Mouse (Mus musculus) heart, embryonic 16.5 days (tissue): ENCODE data around the gene Clstn2. TPM values are rescaled to one million over a fixed set of nuclear protein-coding genes. Genes with fewer than 3 reads are reported as not detected.
A peak's percentile ranks its signal among the peaks of the same experiment; 100 is the strongest.

Experiments used
- ATAC-seq: fragments of 200-750 bp; cut with Nextera tagmentation; replicated peaks from 2 replicates; pipeline ENCODE4 v1.8.0; 2017; ENCODE audit warnings: moderate number of reproducible peaks; ENCODE audit not compliant: insufficient read depth, low FRiP score; ENCODE audit errors: extremely low read depth
- H3K27ac ChIP-seq: fragments of 300-500 bp; sonication (generic); 2 replicates; pipeline ENCODE4 v1.5.1; 2014; ENCODE audit warnings: mild to moderate bottlenecking, low read length, control low read depth, moderate library complexity
- H3K27me3 ChIP-seq: fragments of 300-500 bp; sonication (generic); 2 replicates; pipeline ENCODE4 v1.6.1; 2014; ENCODE audit warnings: low read length, mixed read lengths; ENCODE audit not compliant: control insufficient read depth, insufficient read depth
- H3K36me3 ChIP-seq: fragments of 300-500 bp; sonication (generic); 2 replicates; pipeline ENCODE4 v1.6.1; 2014; ENCODE audit not compliant: control insufficient read depth, insufficient read depth
- H3K4me1 ChIP-seq: fragments of 300-500 bp; sonication (generic); 2 replicates; pipeline ENCODE4 v1.6.1; 2014; ENCODE audit warnings: low read length, mixed read lengths; ENCODE audit not compliant: control insufficient read depth, insufficient read depth
- H3K4me2 ChIP-seq: fragments of 300-500 bp; sonication (generic); 2 replicates; pipeline ENCODE4 v1.6.1; 2014; ENCODE audit warnings: low read depth, mild to moderate bottlenecking, control low read depth, low read length
- H3K4me3 ChIP-seq: fragments of 300-500 bp; sonication (generic); 2 replicates; pipeline ENCODE4 v1.5.1; 2014; ENCODE audit warnings: mild to moderate bottlenecking, control low read depth, low read length
- H3K9ac ChIP-seq: fragments of 300-500 bp; sonication (generic); 2 replicates; pipeline ENCODE4 v1.6.1; 2014; ENCODE audit warnings: low read length, control low read depth
- H3K9me3 ChIP-seq: fragments of 300-500 bp; sonication (generic); replicated peaks from 2 replicates; pipeline ENCODE4 v1.6.1; 2016; ENCODE audit warnings: low read length; ENCODE audit not compliant: control insufficient read depth
- WGBS: fragments of 180-500 bp; shearing (Covaris S2); extraction: QIAGEN DNeasy Blood & Tissue Kit; methylation state at CpG from one replicate; pipeline ENCODE4 v1.1.7; 2014; 5-methylcytosine and 5-hydroxymethylcytosine counted together
- polyA plus RNA-seq: library from polyadenylated mRNA; unstranded; fragments of >200 nt; fragmentation: Nextera tagmentation; extraction: Ambion mirVana; gene quantifications from 2 replicates; pipeline ENCODE4 v1.2.1, GENCODE M21; 2015

The Clstn2 gene
- polyA plus RNA-seq, 1 experiment from 2014 or later: 0.35 TPM

DNA sequence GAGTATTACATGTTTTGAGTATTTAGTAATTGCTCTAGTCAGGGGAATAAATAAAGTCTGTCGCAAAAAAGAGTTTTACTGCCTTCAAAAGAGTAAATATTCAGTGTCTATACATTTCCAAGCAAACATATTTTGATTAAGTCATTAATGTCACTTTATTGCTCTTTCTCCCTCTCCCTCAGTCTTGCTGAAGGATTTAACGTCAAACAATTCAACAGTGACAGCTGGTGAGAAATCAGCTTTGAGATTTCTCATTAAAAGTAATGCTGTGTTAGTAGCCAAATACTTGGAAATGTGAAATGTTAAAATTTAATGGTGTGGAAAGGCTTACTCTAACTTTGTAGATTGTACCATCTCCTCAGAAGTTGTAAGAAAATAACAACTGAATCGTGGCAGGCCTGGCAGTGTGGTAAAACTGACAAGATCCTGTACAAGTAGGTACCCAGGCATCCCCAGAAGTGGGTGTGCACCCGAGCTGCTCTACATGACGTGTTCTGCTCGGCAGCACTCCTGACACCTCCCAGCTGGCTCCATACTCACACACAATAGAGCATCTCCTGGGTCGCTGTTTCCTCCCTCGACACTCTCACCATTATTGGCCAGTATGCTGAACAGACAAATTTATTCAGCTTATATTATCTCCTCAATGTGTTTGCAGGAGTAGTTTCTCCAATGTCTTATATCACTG lies 165.8 kb downstream of the Clstn2 start:
- no peak for ATAC-seq
- Histone ChIP-seq H3K27ac (no peak overlapping the region), H3K4me1 (no peaks in the 10 kb centered on the region), H3K4me3 (no peak overlapping the region), H3K4me2 (no peak overlapping the region), H3K9me3 (no peaks in the 10 kb centered on the region), H3K36me3 (no peaks in the 10 kb centered on the region), H3K27me3 (no peaks in the 10 kb centered on the region), H3K9ac (no peak overlapping the region)
- 60% methylated on average over 8 of the region's 8 CpGs for WGBS

GRCm38 (mm10) chr9:97852859-97853258 lies 180.1 kb downstream of the Clstn2 start:
- H3K4me2 ChIP-seq: no peak overlapping the region

DNA sequence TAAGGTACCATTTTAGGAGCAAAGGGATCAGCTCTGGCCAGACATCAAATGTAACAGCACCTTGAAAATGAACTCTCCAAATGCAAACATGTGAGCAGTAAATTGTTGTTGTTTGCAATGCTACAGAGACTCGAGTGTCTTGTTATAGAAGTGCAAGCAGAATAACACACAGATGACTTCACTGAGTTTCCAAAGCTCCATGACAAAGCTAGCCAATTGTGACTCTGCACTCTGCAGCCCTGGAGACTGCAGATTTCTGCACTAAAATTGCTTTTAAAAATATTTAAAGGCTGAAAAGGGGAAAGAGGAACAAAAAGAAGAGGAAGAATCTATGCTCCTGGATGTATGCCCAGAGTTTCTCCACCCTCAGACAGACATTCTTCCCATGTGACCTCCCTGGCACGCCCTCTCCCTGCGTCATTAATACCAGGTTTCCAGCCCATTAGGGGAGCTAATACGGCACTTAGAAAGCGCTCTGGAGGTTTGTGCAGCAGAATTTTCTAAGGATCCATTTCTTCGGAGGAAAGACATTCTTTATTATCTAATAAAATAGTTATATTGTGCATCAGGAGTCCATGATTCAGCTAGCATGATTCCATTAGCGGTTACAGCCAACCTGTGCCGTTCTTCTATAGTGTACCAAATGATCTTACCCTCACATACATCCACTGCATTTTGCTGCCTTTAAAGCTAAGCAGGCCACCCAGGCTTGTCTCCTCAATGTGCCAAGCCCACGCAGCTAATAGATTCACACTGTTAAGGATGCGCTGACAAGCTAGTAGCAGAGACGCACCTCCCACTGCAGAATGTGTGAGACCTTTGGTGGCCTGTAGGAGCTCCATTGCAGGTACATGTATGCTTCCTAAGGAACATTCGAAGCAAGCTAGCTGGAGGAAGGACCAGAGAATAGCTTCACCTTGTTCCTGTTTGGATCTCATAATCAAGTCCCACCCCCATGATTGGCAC lies 184.8 kb downstream of the Clstn2 start:
- Histone ChIP-seq H3K27me3 (no peaks in the 10 kb centered on the region), H3K36me3 (no peaks in the 10 kb centered on the region), H3K9me3 (no peaks in the 10 kb centered on the region; the same call in 1 of the 2 replicates), H3K27ac (no peak overlapping the region), H3K4me1 (0 out of 2 replicates have a peak, but pooled peaks cover 2% of the 10 kb centered on the region), H3K4me3 (no peak overlapping the region), H3K9ac (no peak overlapping the region), H3K4me2 (no peak overlapping the region)
- 62% methylated on average over 12 of the region's 12 CpGs for WGBS
- no peak for ATAC-seq

More at GRCm38 (mm10) chr9:97852859-97853258, 180.1 kb downstream of the Clstn2 start:
- Histone ChIP-seq H3K27me3 (no peaks in the 10 kb centered on the region), H3K9me3 (no peaks in the 10 kb centered on the region), H3K4me3 (no peak overlapping the region), H3K4me1 (0 out of 2 replicates have a peak, but pooled peaks cover under 1% of the 10 kb centered on the region), H3K36me3 (no peaks in the 10 kb centered on the region), H3K27ac (no peak overlapping the region), H3K9ac (no peak overlapping the region)
- ATAC-seq: no peak

DNA sequence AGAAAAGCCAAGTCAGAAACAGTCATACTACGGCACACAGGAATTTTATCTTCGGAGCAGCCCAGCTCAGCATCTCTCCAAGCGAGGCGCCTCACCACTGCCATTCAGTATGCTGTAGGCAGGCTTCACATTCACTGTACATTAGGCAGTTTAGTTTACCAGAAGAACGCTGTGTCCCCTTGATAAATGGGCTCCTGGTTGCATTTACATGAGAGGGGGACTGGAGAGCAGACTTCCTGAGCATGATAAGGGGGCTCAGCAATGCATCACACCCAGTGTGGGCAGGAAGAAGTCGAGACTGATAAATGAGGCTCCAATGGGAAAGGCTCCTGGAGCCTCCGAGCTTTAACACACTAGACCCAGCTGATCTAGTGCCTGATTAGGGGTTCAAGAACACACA lies 190.9 kb downstream of the Clstn2 start:
- H3K4me3 ChIP-seq: no peak overlapping the region
- no peaks in the 10 kb centered on the region for H3K4me1 ChIP-seq
- H3K9ac ChIP-seq: no peak overlapping the region
- peak; percentile 52 for ATAC-seq
- H3K4me2 ChIP-seq: no peak overlapping the region
- no peaks in the 10 kb centered on the region; the same call in 1 of the 2 replicates for H3K9me3 ChIP-seq
- H3K36me3 ChIP-seq: no peaks in the 10 kb centered on the region
- H3K27ac ChIP-seq: no peak overlapping the region
- no peaks in the 10 kb centered on the region for H3K27me3 ChIP-seq
- 20% methylated on average over 7 of the region's 7 CpGs for WGBS

DNA sequence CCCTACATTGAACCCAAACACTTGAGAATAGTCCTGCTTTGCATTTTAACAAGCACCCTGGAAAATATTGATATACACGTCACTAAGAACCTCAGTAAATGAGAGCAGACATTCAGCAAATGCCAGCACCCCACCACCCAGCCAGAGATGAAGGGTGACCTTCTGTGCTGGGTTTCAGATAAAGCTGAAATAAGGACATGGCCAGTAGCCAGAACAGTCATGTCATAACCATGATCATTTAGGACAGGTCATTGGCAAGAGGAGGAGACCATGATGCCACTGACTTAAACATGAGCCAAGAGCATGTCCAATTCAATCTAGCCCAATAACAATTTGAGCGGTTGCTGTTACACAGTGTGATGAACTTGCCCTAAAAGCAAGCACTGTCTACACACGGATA lies 201.8 kb downstream of the Clstn2 start:
- ATAC-seq: no peak
- Histone ChIP-seq H3K4me2 (no peak overlapping the region), H3K4me3 (no peak overlapping the region), H3K27ac (no peak overlapping the region), H3K9me3 (no peaks in the 10 kb centered on the region), H3K36me3 (no peaks in the 10 kb centered on the region), H3K4me1 (peaks cover 20% of the 10 kb centered on the region), H3K27me3 (no peaks in the 10 kb centered on the region), H3K9ac (no peak overlapping the region)
- 75% methylated on average over 3 of the region's 3 CpGs for WGBS

DNA sequence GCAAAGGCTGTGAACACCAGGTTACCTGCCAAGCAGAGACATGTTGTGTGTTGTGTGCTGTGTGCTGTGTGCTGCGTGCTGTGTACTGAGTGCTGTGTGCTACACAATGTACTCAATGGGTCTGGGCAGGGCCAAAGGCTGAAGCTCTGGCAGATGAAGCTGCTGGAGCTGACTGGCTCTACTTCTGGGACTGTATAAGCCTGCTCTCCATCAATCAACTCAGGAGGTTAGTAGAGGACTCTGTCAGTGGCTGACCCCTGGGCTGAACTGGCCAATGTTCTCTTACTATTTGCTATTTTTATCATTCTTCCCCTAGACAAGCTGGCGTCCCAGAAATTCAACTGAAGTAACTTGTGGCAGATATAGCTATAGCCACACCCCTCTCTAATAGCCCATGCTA lies 203.1 kb downstream of the Clstn2 start:
- peak; percentile 46; the same call in 1 of the 2 replicates for ATAC-seq
- Histone ChIP-seq H3K9ac (no peak overlapping the region), H3K9me3 (no peaks in the 10 kb centered on the region), H3K27ac (0 out of 2 replicates have a peak overlapping the region, but pooled peaks have one; percentile 9), H3K4me1 (peaks cover 31% of the 10 kb centered on the region), H3K4me2 (no peak overlapping the region), H3K36me3 (no peaks in the 10 kb centered on the region), H3K4me3 (no peak overlapping the region), H3K27me3 (no peaks in the 10 kb centered on the region)
- WGBS: 40% methylated on average over 2 of the region's 2 CpGs

DNA sequence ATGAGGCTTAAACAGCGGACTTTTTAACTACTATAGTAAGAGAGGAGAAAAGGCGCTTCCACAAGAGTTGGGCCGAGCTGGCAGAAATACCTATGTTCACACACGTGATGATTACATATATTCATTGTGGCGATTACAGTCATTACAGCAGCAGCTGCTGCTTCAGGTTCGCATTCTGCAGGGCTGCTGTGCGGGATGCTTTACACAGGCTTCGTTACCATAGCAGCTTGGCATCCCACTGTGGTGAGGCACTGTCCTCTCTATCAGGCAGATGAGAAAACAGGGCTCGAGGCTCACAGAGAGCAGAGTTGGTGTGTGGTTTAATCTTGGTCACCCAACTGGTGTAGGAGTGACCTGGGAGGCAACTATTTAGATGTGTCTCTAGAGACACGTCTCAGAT lies 205.3 kb downstream of the Clstn2 start:
- Histone ChIP-seq H3K4me2 (no peak overlapping the region), H3K4me1 (peaks cover 33% of the 10 kb centered on the region), H3K4me3 (no peak overlapping the region), H3K27me3 (no peaks in the 10 kb centered on the region), H3K27ac (no peak overlapping the region), H3K36me3 (no peaks in the 10 kb centered on the region), H3K9me3 (no peaks in the 10 kb centered on the region), H3K9ac (no peak overlapping the region)
- ATAC-seq: no peak
- 75% methylated on average over 10 of the region's 10 CpGs for WGBS

GRCm38 (mm10) chr9:97826077-97826947 lies 206.7 kb downstream of the Clstn2 start:
- Histone ChIP-seq H3K4me2 (peak overlapping the region; percentile 39), H3K9ac (no peak overlapping the region), H3K4me3 (no peak overlapping the region), H3K36me3 (no peaks in the 10 kb centered on the region), H3K27ac (peak overlapping the region; percentile 71), H3K4me1 (peaks cover 33% of the 10 kb centered on the region), H3K27me3 (no peaks in the 10 kb centered on the region), H3K9me3 (no peaks in the 10 kb centered on the region)
- 25% methylated on average over 16 of the region's 16 CpGs for WGBS
- ATAC-seq: peak; percentile 53
